Mouse (Mus musculus) kidney, adult 2 months (tissue): ENCODE measurements around the gene Slc31a1.

Source experiments
- CTCF ChIP-seq: fragments of 200-500 bp; conservative IDR thresholded peaks from 2 replicates; pipeline ENCODE4 v1.5.1; 2011; ENCODE audit warnings: low read depth, mild to moderate bottlenecking, control low read depth, low read length, moderate library complexity, mixed read lengths; ENCODE audit not compliant: insufficient read depth, insufficient read length
- POLR2A ChIP-seq: fragments of 200-500 bp; IDR thresholded peaks from one replicate; pipeline ENCODE4 v1.6.1; 2011; ENCODE audit warnings: low read depth, low read length, control low read depth

GRCm38 (mm10) chr4:62328941-62329660, 31.4 kb upstream of the Slc31a1 start:
- TF ChIP-seq CTCF (no peak), POLR2A (no peak)
